Mouse (Mus musculus) testis, adult 2 months (tissue): ENCODE data around the gene Atp6ap1l. TPM values are rescaled to one million over a fixed set of nuclear protein-coding genes. Genes with fewer than 3 reads are reported as not detected.

Experiments
- H3K27ac ChIP-seq: fragments of 200-500 bp; 2 replicates; pipeline ENCODE4 v1.5.1; 2012; ENCODE audit warnings: low read depth, low read length; ENCODE audit not compliant: control insufficient read depth, insufficient read depth
- H3K27me3 ChIP-seq: fragments of 200-500 bp; 2 replicates; pipeline ENCODE4 v1.6.1; 2012; ENCODE audit warnings: mild to moderate bottlenecking, low read length, moderate library complexity; ENCODE audit not compliant: control insufficient read depth, insufficient read depth
- H3K36me3 ChIP-seq: fragments of 200-500 bp; 2 replicates; pipeline ENCODE4 v1.6.1; 2012; ENCODE audit warnings: mild to moderate bottlenecking, low read length; ENCODE audit not compliant: control insufficient read depth, insufficient read depth
- H3K4me1 ChIP-seq: fragments of 200-500 bp; 2 replicates; pipeline ENCODE4 v1.6.1; 2012; ENCODE audit warnings: low read length; ENCODE audit not compliant: control insufficient read depth, insufficient read depth
- H3K4me3 ChIP-seq: fragments of 200-500 bp; 2 replicates; pipeline ENCODE4 v1.5.1; 2012; ENCODE audit warnings: low read depth, mild to moderate bottlenecking, low read length, moderate library complexity, mixed read lengths; ENCODE audit not compliant: control insufficient read depth
- CTCF ChIP-seq: fragments of 200-500 bp; IDR thresholded peaks from 2 replicates; pipeline ENCODE4 v1.5.1; 2012; ENCODE audit warnings: low read depth, mild to moderate bottlenecking, inconsistent platforms, low read length, moderate library complexity; ENCODE audit not compliant: control insufficient read depth, insufficient read depth, insufficient replicate concordance
- POLR2A ChIP-seq: fragments of 200-500 bp; IDR thresholded peaks from 2 replicates; pipeline ENCODE4 v1.6.1; 2012; ENCODE audit warnings: low read depth, mild to moderate bottlenecking, inconsistent platforms, low read length, moderate library complexity; ENCODE audit not compliant: control insufficient read depth
- polyA plus RNA-seq: library from polyadenylated mRNA; depleted of rRNA; stranded (reverse); fragments of >200 nt; gene quantifications from 2 replicates; pipeline ENCODE4 v1.2.3, GENCODE M21; 2012

Gene Atp6ap1l
- polyA plus RNA-seq, 1 experiment = 184 TPM

- TF ChIP-seq CTCF (no peak), POLR2A (no peak)
- no peaks in the 10 kb centered on the region for H3K36me3 ChIP-seq
- no peak overlapping the region for H3K27ac ChIP-seq
- no peak overlapping the region for H3K4me3 ChIP-seq
- peaks cover 3% of the 10 kb centered on the region; the same call in 1 of the 2 replicates for H3K4me1 ChIP-seq
- no peaks in the 10 kb centered on the region for H3K27me3 ChIP-seq
Measured at GRCm38 (mm10) chr13:90912760-90913674, 7.9 kb upstream of the Atp6ap1l start.

GRCm38 (mm10) chr13:90907376-90907775, 2.2 kb upstream of the Atp6ap1l start:
- no peaks in the 10 kb centered on the region for H3K27me3 ChIP-seq
- TF ChIP-seq CTCF = no peak
- no peak for TF ChIP-seq POLR2A

GRCm38 (mm10) chr13:90896821-90897220, 8.3 kb downstream of the Atp6ap1l start:
- TF ChIP-seq CTCF = no peak
- H3K4me1 ChIP-seq = no peaks in the 10 kb centered on the region; the same call in none of the 2 replicates
- no peak overlapping the region for H3K4me3 ChIP-seq

More at GRCm38 (mm10) chr13:90907376-90907775, 2.2 kb upstream of the Atp6ap1l start:
- no peaks in the 10 kb centered on the region for H3K4me1 ChIP-seq
- no peaks in the 10 kb centered on the region for H3K36me3 ChIP-seq
- no peak overlapping the region for H3K4me3 ChIP-seq
- no peak overlapping the region for H3K27ac ChIP-seq

DNA sequence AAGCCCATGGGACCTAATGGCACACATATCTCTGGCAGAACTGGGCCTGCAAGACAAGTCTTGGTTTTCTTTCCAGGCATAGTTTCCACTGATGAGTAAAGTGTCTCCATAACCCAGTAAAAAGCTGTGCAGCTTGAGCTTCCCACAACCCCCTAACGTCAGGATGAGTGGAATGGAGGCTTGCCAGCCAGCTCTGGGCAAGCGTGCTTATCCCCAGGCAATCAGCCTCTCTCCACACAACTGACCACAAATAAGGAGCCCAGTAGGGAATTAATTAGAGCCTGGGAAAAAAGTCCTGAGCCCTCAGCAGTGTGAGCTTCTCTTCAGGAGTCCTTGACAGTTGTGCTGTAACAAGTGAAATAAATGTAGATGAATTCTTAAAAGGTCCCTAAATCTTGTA, 9.1 kb downstream of the Atp6ap1l start:
- Histone ChIP-seq H3K36me3 (no peaks in the 10 kb centered on the region), H3K27ac (no peak overlapping the region), H3K4me3 (no peak overlapping the region), H3K4me1 (no peaks in the 10 kb centered on the region; the same call in none of the 2 replicates), H3K27me3 (no peaks in the 10 kb centered on the region)
- no peak for TF ChIP-seq POLR2A
- no peak for TF ChIP-seq CTCF

More at GRCm38 (mm10) chr13:90896821-90897220, 8.3 kb downstream of the Atp6ap1l start:
- Histone ChIP-seq H3K36me3 (no peaks in the 10 kb centered on the region), H3K27ac (no peak overlapping the region), H3K27me3 (no peaks in the 10 kb centered on the region)

DNA sequence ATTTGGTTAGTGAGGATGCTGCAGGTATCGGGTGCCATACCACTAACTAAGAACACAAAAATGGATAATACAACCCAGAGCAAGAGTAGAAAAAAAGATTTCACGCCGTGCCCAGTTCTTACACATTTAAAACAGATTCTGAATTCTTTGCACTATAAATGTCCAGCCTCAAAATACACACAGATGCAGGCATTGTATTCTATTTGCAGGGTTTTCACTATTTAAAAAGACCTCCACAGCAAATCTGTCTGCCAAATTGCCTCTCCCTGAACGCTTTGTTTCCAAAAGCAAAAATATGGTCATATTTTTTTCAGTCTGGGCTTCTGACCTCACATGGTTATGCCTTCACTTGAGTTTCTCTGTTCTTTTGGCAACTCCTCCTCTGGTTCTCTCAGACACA, 10.3 kb downstream of the Atp6ap1l start:
- H3K4me3 ChIP-seq = no peak overlapping the region
- H3K4me1 ChIP-seq = no peaks in the 10 kb centered on the region; the same call in none of the 2 replicates
- H3K27ac ChIP-seq = no peak overlapping the region
- H3K36me3 ChIP-seq = no peaks in the 10 kb centered on the region
- H3K27me3 ChIP-seq = no peaks in the 10 kb centered on the region
- TF ChIP-seq POLR2A = no peak
- TF ChIP-seq CTCF = no peak

GRCm38 (mm10) chr13:90890111-90890510, 15.0 kb downstream of the Atp6ap1l start:
- H3K4me1 ChIP-seq = peaks cover 3% of the 10 kb centered on the region
- H3K36me3 ChIP-seq = no peaks in the 10 kb centered on the region
- H3K4me3 ChIP-seq = no peak overlapping the region
- no peaks in the 10 kb centered on the region for H3K27me3 ChIP-seq
- H3K27ac ChIP-seq = no peak overlapping the region
- TF ChIP-seq CTCF (no peak), POLR2A (no peak)

DNA sequence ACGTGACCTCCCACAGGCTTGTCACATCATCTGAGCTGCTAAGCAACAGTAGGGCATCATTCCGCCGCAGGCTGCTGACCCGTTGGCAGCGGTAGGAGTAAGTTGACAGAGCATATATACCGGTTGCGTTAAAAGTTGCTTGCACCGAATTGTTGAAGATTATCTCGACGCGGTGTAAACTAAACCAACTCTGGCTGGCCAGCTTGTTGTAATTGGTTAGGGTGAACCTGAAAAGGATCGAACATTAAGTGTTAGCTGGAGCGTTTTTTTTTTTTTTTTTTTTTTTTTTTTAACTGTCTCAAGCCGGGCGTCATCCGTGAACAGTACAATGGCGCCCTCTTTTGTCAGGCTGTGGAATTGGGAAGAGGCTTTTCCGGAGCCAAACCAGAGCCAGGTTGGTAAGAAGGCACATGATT, 18.6 kb downstream of the Atp6ap1l start:
- Histone ChIP-seq H3K4me3 (peak overlapping the region; percentile 76), H3K27me3 (no peaks in the 10 kb centered on the region), H3K27ac (no peak overlapping the region), H3K36me3 (no peaks in the 10 kb centered on the region; the same call in 1 of the 2 replicates), H3K4me1 (0 out of 2 replicates have a peak, but pooled peaks cover 3% of the 10 kb centered on the region)
- TF ChIP-seq CTCF (peak; percentile 58; the same call in 1 of the 2 replicates), POLR2A (no peak)
